Comparison of ENCODE assay signal across 29 mouse cellular contexts in the genomic region with DNA sequence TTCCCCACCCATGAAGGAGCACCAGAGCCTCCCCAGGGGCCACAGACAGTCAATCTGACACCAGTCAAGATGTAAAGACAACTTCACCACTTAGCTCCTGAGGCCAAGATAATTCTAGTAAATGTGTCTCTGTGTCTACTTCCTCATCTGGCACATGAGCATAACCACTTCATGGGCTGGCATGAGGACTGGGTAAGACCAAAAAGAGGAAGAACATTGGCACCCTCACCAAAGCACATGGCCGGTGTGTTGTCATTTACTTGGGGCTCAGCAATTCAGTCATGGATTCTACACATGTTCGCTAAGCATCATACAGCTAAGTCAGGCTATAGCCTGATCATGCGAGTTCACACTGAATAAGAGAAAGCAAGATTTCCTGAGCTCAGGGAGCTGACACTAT.
DNase-seq lines count a peak whose midpoint lies in the region; ATAC-seq and TF ChIP-seq lines count a peak whose summit lies in the region.
"Had no signal": no experiment of that assay in that cellular context is flagged by ENCODE, and none has a peak within 500 bp of the region (broad histone marks: within the 10 kb centered on the region; RNA-seq: fewer than 3 reads in every experiment).

No protein-coding gene starts in this region.

- WGBS in hindbrain, embryonic 16.5 days = 91% methylated on average over 3 of the region's 3 CpGs
- 72% methylated on average over 3 of the region's 3 CpGs for WGBS in liver, postnatal 0 days (ENCODE audit: insufficient replicate concordance)

- no peak for TF ChIP-seq POLR2A in MEL (IDR thresholded peaks at IDR 0.05; ENCODE audit: control insufficient read depth in 1 of 2, insufficient read depth in 1 of 2, low read depth in 1 of 2, low read length in 2 of 2, poor library complexity in 1 of 2)

- H3K27me3 ChIP-seq in MEL (ENCODE audit: control insufficient read depth in 1 of 2, insufficient read depth in 2 of 2, low read length in 2 of 2) = peaks cover 4 to 10% of the 10 kb centered on the region in 2 experiments
- no peaks in the 10 kb centered on the region for H3K27me3 ChIP-seq in hindbrain, embryonic 16.5 days (replicated peaks; ENCODE audit: control insufficient read depth, insufficient read depth, low read length)
- H3K27me3 ChIP-seq in liver, postnatal 0 days (ENCODE audit: insufficient read depth, low read length) = peaks cover 3% of the 10 kb centered on the region; the same call in 1 of the 2 replicates
- H3K27me3 ChIP-seq: forebrain, embryonic 15.5 days; Patski had no signal

- H3K27ac ChIP-seq in MEL (ENCODE audit: control insufficient read depth, low read depth, low read length) = no peak overlapping the region
- H3K27ac ChIP-seq in hindbrain, embryonic 16.5 days (ENCODE audit: low read depth, low read length) = no peak overlapping the region
- no peak overlapping the region for H3K27ac ChIP-seq in liver, postnatal 0 days (ENCODE audit: low read depth)
- H3K27ac ChIP-seq: embryonic facial prominence, embryonic 10.5 days; embryonic facial prominence, embryonic 13.5 days; forebrain, embryonic 12.5 days; forebrain, embryonic 15.5 days; heart, embryonic 15.5 days; hindbrain, embryonic 14.5 days had no signal

- no peak overlapping the region for H3K4me2 ChIP-seq in hindbrain, embryonic 16.5 days (ENCODE audit: low read length)
- H3K4me2 ChIP-seq in liver, postnatal 0 days (ENCODE audit: low read depth, low read length) = no peak overlapping the region
- H3K4me2 ChIP-seq: embryonic facial prominence, embryonic 13.5 days; forebrain, embryonic 12.5 days; forebrain, embryonic 15.5 days; heart, embryonic 12.5 days; heart, embryonic 15.5 days; hindbrain, embryonic 14.5 days had no signal

- H3K79me2 ChIP-seq in MEL (ENCODE audit: control insufficient read depth, insufficient read depth, low read length, poor library complexity) = no peaks in the 10 kb centered on the region

- H3K4me1 ChIP-seq in MEL (ENCODE audit: control insufficient read depth in 1 of 2, insufficient read depth in 2 of 2, low read length in 2 of 2) = peaks cover 2 to 14% of the 10 kb centered on the region in 2 experiments; a peak in 3 of 4 replicates
- peaks cover 15% of the 10 kb centered on the region for H3K4me1 ChIP-seq in hindbrain, embryonic 16.5 days (ENCODE audit: control insufficient read depth, insufficient read depth, low read depth, low read length)
- no peaks in the 10 kb centered on the region for H3K4me1 ChIP-seq in liver, postnatal 0 days (ENCODE audit: insufficient read depth)

- DNase-seq in 416B (ENCODE audit: low read depth) = peak; percentile 26
- DNase-seq in MEL (ENCODE audit: low read depth, low spot score) = peak; percentile 34
- DNase-seq in lung, postnatal 10 days = no peak
- DNase-seq in liver, postnatal 0 days = no peak
- DNase-seq: adrenal gland, postnatal 10 days; adrenal gland, postnatal 36 days; cerebellum, adult 11 months; cerebellum, adult 2 months; cerebellum, adult 9-11 months; cerebellum, postnatal 25 days; embryo, embryonic 11 days; gastrocnemius, postnatal 10 days; gastrocnemius, postnatal 36 days; heart, adult 11 months; heart, postnatal 10 days; heart, postnatal 36 days had no signal

- TF ChIP-seq RAD21 in MEL (IDR thresholded peaks at IDR 0.05; ENCODE audit: low read depth, low read length) = no peak

- ATAC-seq in granulocyte monocyte progenitor cell, adult 5-6 weeks (replicated peaks; ENCODE audit: poor library complexity, severe bottlenecking) = peak; percentile 55; the same call in 1 of the 2 replicates
- no peak for ATAC-seq in hindbrain, embryonic 16.5 days
- no peak for ATAC-seq in liver, postnatal 0 days
- ATAC-seq: CD4-positive, CD25-positive, alpha-beta regulatory T cell, adult 4 months; forebrain, embryonic 15.5 days; intestine, postnatal 0 days had no signal

- TF ChIP-seq CTCF in MEL (IDR thresholded peaks at IDR 0.05 in 2 of 3, conservative IDR thresholded peaks at IDR 0.05 in 1 of 3; ENCODE audit: control insufficient read depth in 1 of 3, insufficient read depth in 1 of 3, low read depth in 2 of 3, low read length in 3 of 3, poor library complexity in 1 of 3, severe bottlenecking in 1 of 3) = no peak
- TF ChIP-seq CTCF in liver, postnatal 0 days (IDR thresholded peaks at IDR 0.05; ENCODE audit: low read depth) = no peak

- no peak overlapping the region for H3K9ac ChIP-seq in MEL (ENCODE audit: control insufficient read depth, low read depth, low read length, poor library complexity, severe bottlenecking)
- H3K9ac ChIP-seq in hindbrain, embryonic 16.5 days (ENCODE audit: low read depth, low read length) = no peak overlapping the region
- no peak overlapping the region for H3K9ac ChIP-seq in liver, postnatal 0 days (replicated peaks)
- H3K9ac ChIP-seq: embryonic facial prominence, embryonic 13.5 days; forebrain, embryonic 12.5 days; forebrain, embryonic 15.5 days; heart, embryonic 12.5 days; heart, embryonic 15.5 days; hindbrain, embryonic 14.5 days had no signal

- no peaks in the 10 kb centered on the region for H3K9me3 ChIP-seq in MEL (replicated peaks; ENCODE audit: insufficient read depth, low read length)
- no peaks in the 10 kb centered on the region for H3K9me3 ChIP-seq in hindbrain, embryonic 16.5 days (ENCODE audit: control insufficient read depth, low read length)
- H3K9me3 ChIP-seq in liver, postnatal 0 days (ENCODE audit: low read length) = no peaks in the 10 kb centered on the region
- H3K9me3 ChIP-seq: embryonic facial prominence, embryonic 10.5 days; embryonic facial prominence, embryonic 13.5 days; forebrain, embryonic 12.5 days; forebrain, embryonic 15.5 days; heart, embryonic 12.5 days; heart, embryonic 15.5 days had no signal

- H3K36me3 ChIP-seq in MEL (ENCODE audit: control insufficient read depth in 1 of 2, insufficient read depth in 2 of 2, low read length in 2 of 2) = no peaks in the 10 kb centered on the region
- H3K36me3 ChIP-seq in hindbrain, embryonic 16.5 days (ENCODE audit: control insufficient read depth, insufficient read depth, low read length) = no peaks in the 10 kb centered on the region
- H3K36me3 ChIP-seq in liver, postnatal 0 days (replicated peaks; ENCODE audit: insufficient read depth, low read length) = no peaks in the 10 kb centered on the region
- H3K36me3 ChIP-seq: embryonic facial prominence, embryonic 10.5 days; embryonic facial prominence, embryonic 13.5 days; forebrain, embryonic 12.5 days; forebrain, embryonic 15.5 days; heart, embryonic 12.5 days; heart, embryonic 15.5 days had no signal

- TF ChIP-seq EP300 in MEL (IDR thresholded peaks at IDR 0.05; ENCODE audit: low read depth in 1 of 2, low read length in 2 of 2) = no peak
- no peak for TF ChIP-seq EP300 in liver, postnatal 0 days (IDR thresholded peaks at IDR 0.05; ENCODE audit: low read depth)

- no peak overlapping the region for H3K4me3 ChIP-seq in MEL (ENCODE audit: control insufficient read depth in 1 of 2, insufficient read depth in 1 of 2, low read depth in 2 of 2, low read length in 2 of 2)
- H3K4me3 ChIP-seq in hindbrain, embryonic 16.5 days (ENCODE audit: low read length) = no peak overlapping the region
- no peak overlapping the region for H3K4me3 ChIP-seq in liver, postnatal 0 days (ENCODE audit: low read depth, low read length)
- H3K4me3 ChIP-seq: embryonic facial prominence, embryonic 10.5 days; embryonic facial prominence, embryonic 13.5 days; erythroblast, embryonic 14.5 days; forebrain, embryonic 12.5 days; forebrain, embryonic 15.5 days; heart, embryonic 12.5 days; heart, embryonic 15.5 days had no signal

TF ChIP-seq in MEL, 35 proteins besides CTCF, POLR2A, EP300 and RAD21:
- peak; percentile 82 for TF ChIP-seq MAX (IDR thresholded peaks at IDR 0.05; ENCODE audit: low read length)
- peak; percentile 53; the same call in 1 of the 2 replicates for TF ChIP-seq MXI1 (IDR thresholded peaks at IDR 0.05; ENCODE audit: low read depth, low read length)
- TF ChIP-seq USF2 (IDR thresholded peaks at IDR 0.05; ENCODE audit: borderline replicate concordance in 1 of 2, insufficient read depth in 1 of 2, low read depth in 1 of 2, low read length in 2 of 2) = no peak
- TF ChIP-seq SIN3A (IDR thresholded peaks at IDR 0.05; ENCODE audit: low read length) = peak; percentile 49; the same call in 1 of the 2 replicates
- TF ChIP-seq BHLHE40 (IDR thresholded peaks at IDR 0.05; ENCODE audit: borderline replicate concordance, low read depth, low read length) = 0 out of 2 replicates have a peak, but pooled peaks have one; percentile 42
- peak; percentile 76; the same call in 1 of the 2 replicates for TF ChIP-seq MYC (IDR thresholded peaks at IDR 0.05; ENCODE audit: low read depth, low read length)
TF ChIP-seq in MEL: peak in this region for 5.

Comparison
In these comparisons a context has a peak if more than half of its experiments do, and no peak if none do; other contexts are left out.
1. DNase-seq: peak in 416B (single experiment) and MEL (single experiment); none in lung, postnatal 10 days (single experiment) and liver, postnatal 0 days (single experiment).